Mouse (Mus musculus): Measurements from ENCODE around the gene Cfap157. TPM values are rescaled to one million over a fixed set of nuclear protein-coding genes. Genes with fewer than 3 reads are reported as not detected.

The Cfap157 gene
- polyA plus RNA-seq, 1 experiment from 2014 or later, result 0.16 TPM

DNA sequence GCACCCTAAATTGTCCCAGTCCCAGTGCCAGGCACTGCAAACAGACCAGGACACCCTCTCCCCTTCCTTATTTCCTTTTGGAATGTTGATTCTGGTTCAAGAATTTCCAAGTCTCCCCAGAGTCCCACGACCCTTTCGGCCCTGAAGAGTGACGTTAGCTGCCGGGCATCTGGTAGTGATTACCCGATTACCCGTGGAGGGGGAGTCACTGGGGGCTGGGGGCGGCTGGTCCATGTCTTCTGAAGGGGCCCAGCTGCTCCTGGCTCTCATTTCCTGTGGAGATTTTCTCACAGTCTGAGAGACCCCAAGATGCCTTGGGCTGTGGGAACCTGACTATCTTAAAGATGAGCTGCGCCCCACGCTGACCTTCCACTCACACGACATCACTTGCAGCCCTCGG, 53.4 kb downstream of the Cfap157 start:
- no peaks in the 10 kb centered on the region for H3K36me3 ChIP-seq
- H3K4me1 ChIP-seq (replicated peaks), result peaks cover 55% of the 10 kb centered on the region
- no peaks in the 10 kb centered on the region for H3K27me3 ChIP-seq
- 19% methylated on average over 11 of the region's 11 CpGs for WGBS
- H3K27ac ChIP-seq, result peak overlapping the region; percentile 76
- H3K4me3 ChIP-seq, result peak overlapping the region; percentile 57
- H3K4me2 ChIP-seq, result peak overlapping the region; percentile 74
- H3K9ac ChIP-seq, result peak overlapping the region; percentile 25; the same call in 1 of the 2 replicates
- H3K9me3 ChIP-seq (replicated peaks), result no peaks in the 10 kb centered on the region
- no peak for ATAC-seq (replicated peaks; ENCODE audit: insufficient number of reproducible peaks, insufficient read depth, low FRiP score, low read depth)

DNA sequence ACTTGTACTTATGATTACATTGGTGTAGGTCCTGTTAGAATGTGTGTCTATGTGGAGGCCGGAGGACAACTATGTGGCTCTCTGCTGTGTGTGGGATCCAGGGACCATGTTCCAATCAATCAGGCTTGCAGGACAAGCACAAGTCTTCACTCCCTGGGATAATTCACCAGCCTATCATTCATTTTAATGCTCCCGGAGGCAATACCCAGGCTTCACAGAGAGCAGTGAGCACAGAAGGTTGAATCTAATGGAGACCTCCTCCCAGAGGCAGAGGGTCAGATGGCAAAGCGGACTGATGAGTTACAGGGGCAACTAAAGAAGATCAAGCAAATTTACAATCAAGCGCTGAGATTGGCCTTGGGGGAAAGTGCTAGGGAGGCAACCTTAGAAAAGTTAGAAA, 54.7 kb downstream of the Cfap157 start:
- 60% methylated on average over 4 of the region's 4 CpGs for WGBS
- no peaks in the 10 kb centered on the region for H3K36me3 ChIP-seq
- H3K27ac ChIP-seq, result peak overlapping the region; percentile 76
- H3K9ac ChIP-seq, result no peak overlapping the region
- no peak for ATAC-seq (replicated peaks; ENCODE audit: insufficient number of reproducible peaks, insufficient read depth, low FRiP score, low read depth)
- H3K4me3 ChIP-seq, result peak overlapping the region; percentile 57
- no peaks in the 10 kb centered on the region for H3K27me3 ChIP-seq
- peaks cover 44% of the 10 kb centered on the region for H3K4me1 ChIP-seq (replicated peaks)
- no peaks in the 10 kb centered on the region for H3K9me3 ChIP-seq (replicated peaks)
- peak overlapping the region; percentile 74 for H3K4me2 ChIP-seq

DNA sequence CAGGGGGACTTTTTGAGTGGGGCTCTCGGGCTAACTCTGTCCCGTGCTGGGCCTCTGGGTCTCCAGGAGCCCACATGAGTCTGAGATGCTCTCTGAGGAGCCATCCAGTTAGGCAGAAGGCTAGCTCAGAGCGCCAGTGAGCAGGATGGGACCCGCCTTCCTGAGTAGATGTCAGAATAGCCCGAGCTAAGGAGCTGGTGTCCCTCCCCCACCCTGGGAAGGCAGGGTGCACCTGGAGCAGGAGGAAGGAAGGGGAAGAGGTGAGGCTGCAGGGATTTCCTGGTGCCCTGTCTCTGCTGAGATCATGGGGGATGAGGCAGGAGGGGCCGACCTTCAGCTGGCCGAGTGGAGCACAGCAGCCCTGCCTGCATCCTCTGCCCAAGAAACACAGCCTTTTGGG, 55.8 kb downstream of the Cfap157 start:
- peak overlapping the region; percentile 74 for H3K4me2 ChIP-seq
- WGBS, result 35% methylated on average over 7 of the region's 7 CpGs
- H3K9ac ChIP-seq, result peak overlapping the region; percentile 42
- peak overlapping the region; percentile 57 for H3K4me3 ChIP-seq
- H3K27ac ChIP-seq, result peak overlapping the region; percentile 76
- ATAC-seq (replicated peaks; ENCODE audit: insufficient number of reproducible peaks, insufficient read depth, low FRiP score, low read depth), result peak; percentile 12; the same call in 1 of the 2 replicates
- peaks cover 35% of the 10 kb centered on the region for H3K4me1 ChIP-seq (replicated peaks)
- no peaks in the 10 kb centered on the region for H3K27me3 ChIP-seq
- H3K9me3 ChIP-seq (replicated peaks), result no peaks in the 10 kb centered on the region
- no peaks in the 10 kb centered on the region for H3K36me3 ChIP-seq

DNA sequence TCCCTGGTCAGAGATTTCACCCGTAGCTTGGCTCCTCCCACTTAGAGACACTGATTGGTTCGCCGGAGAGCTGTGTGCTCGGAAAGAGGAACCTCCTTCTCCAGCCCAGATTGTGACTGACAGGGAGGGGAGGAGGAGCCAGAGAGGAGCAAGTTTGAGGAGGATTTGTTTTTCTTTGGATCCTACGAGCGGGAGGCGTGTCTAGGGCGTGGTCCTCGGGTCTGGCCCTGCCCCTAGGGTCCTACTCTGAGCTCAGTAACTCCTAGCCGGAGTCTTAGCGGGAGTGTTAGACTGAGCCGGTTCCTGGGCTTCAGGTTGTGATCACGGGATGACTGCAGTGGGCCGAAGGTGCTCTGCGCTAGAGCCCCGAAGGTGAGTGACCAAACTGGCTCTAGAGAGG, 56.8 kb downstream of the Cfap157 start:
- Histone ChIP-seq H3K4me2 (peak overlapping the region; percentile 74), H3K27ac (peak overlapping the region; percentile 76), H3K9me3 (replicated peaks) (no peaks in the 10 kb centered on the region), H3K4me3 (peak overlapping the region; percentile 57), H3K4me1 (replicated peaks) (peaks cover 32% of the 10 kb centered on the region), H3K27me3 (no peaks in the 10 kb centered on the region), H3K36me3 (no peaks in the 10 kb centered on the region), H3K9ac (peak overlapping the region; percentile 57)
- ATAC-seq (replicated peaks; ENCODE audit: insufficient number of reproducible peaks, insufficient read depth, low FRiP score, low read depth), result peak; percentile 97
- 1% methylated on average over 16 of the region's 16 CpGs for WGBS

Other genes starting within 250 kb of the Cfap157 start
- 4.8 and 8.6 TPM in 2 replicates for gene Fam102a, start 249.1 kb downstream of the Cfap157 start, polyA plus RNA-seq (2015; fragmentation: Nextera tagmentation; extraction: Ambion mirVana)
- 62.0 and 71.0 TPM in 2 replicates for gene Dpm2, start 213.6 kb downstream of the Cfap157 start, polyA plus RNA-seq (2015; fragmentation: Nextera tagmentation; extraction: Ambion mirVana)
- gene Pip5kl1, start 209.6 kb downstream of the Cfap157 start, polyA plus RNA-seq (2015; fragmentation: Nextera tagmentation; extraction: Ambion mirVana), result 0.23 TPM in 1 of 2 replicates, not detected in the other
- 0.08 TPM in 1 of 2 replicates, not detected in the other for gene 9430097D07Rik, start 208.7 kb downstream of the Cfap157 start, polyA plus RNA-seq (2015; fragmentation: Nextera tagmentation; extraction: Ambion mirVana)
- 33.5 and 38.7 TPM in 2 replicates for gene St6galnac4, start 197.3 kb downstream of the Cfap157 start, polyA plus RNA-seq (2015; fragmentation: Nextera tagmentation; extraction: Ambion mirVana)
- 28.5 and 29.0 TPM in 2 replicates for gene St6galnac6, start 184.7 kb downstream of the Cfap157 start, polyA plus RNA-seq (2015; fragmentation: Nextera tagmentation; extraction: Ambion mirVana)
- 360 and 390 TPM in 2 replicates for gene Ak1, start 162.7 kb downstream of the Cfap157 start, polyA plus RNA-seq (2015; fragmentation: Nextera tagmentation; extraction: Ambion mirVana)
- gene Eng, start 137.8 kb downstream of the Cfap157 start, polyA plus RNA-seq (2015; fragmentation: Nextera tagmentation; extraction: Ambion mirVana), result 144 and 163 TPM in 2 replicates
- 13.8 and 19.7 TPM in 2 replicates for gene Fpgs, start 80.3 kb downstream of the Cfap157 start, polyA plus RNA-seq (2015; fragmentation: Nextera tagmentation; extraction: Ambion mirVana)
- 45.5 and 66.6 TPM in 2 replicates for gene Cdk9, start 71.4 kb downstream of the Cfap157 start, polyA plus RNA-seq (2015; fragmentation: Nextera tagmentation; extraction: Ambion mirVana)
- 25.7 and 33.4 TPM in 2 replicates for gene Sh2d3c, start 63.4 kb downstream of the Cfap157 start, polyA plus RNA-seq (2015; fragmentation: Nextera tagmentation; extraction: Ambion mirVana)
- 0.16 TPM in 1 of 2 replicates, not detected in the other for gene 6330409D20Rik, start 43.4 kb downstream of the Cfap157 start, polyA plus RNA-seq (2015; fragmentation: Nextera tagmentation; extraction: Ambion mirVana)
- 31.2 and 41.1 TPM in 2 replicates for gene Tor2a, start 27.2 kb downstream of the Cfap157 start, polyA plus RNA-seq (2015; fragmentation: Nextera tagmentation; extraction: Ambion mirVana)
- 0.15 and 0.32 TPM in 2 replicates for gene Ttc16, start 8.8 kb downstream of the Cfap157 start, polyA plus RNA-seq (2015; fragmentation: Nextera tagmentation; extraction: Ambion mirVana)
- 3.0 and 4.8 TPM in 2 replicates for gene Ptrh1, start 8.6 kb downstream of the Cfap157 start, polyA plus RNA-seq (2015; fragmentation: Nextera tagmentation; extraction: Ambion mirVana)
- 23.8 and 28.3 TPM in 2 replicates for gene Stxbp1, start 62.8 kb upstream of the Cfap157 start, polyA plus RNA-seq (2015; fragmentation: Nextera tagmentation; extraction: Ambion mirVana)
- 43.0 and 57.4 TPM in 2 replicates for gene Fam129b, start 91.7 kb upstream of the Cfap157 start, polyA plus RNA-seq (2015; fragmentation: Nextera tagmentation; extraction: Ambion mirVana)
- gene Rpl12, start 177.1 kb upstream of the Cfap157 start, polyA plus RNA-seq (2015; fragmentation: Nextera tagmentation; extraction: Ambion mirVana), result 79.3 and 89.3 TPM in 2 replicates
- gene Lrsam1, start 177.2 kb upstream of the Cfap157 start, polyA plus RNA-seq (2015; fragmentation: Nextera tagmentation; extraction: Ambion mirVana), result 8.3 and 9.3 TPM in 2 replicates
- 20.4 and 23.6 TPM in 2 replicates for gene Slc2a8, start 197.7 kb upstream of the Cfap157 start, polyA plus RNA-seq (2015; fragmentation: Nextera tagmentation; extraction: Ambion mirVana)